Mouse (Mus musculus) layer of hippocampus, postnatal 36 days (tissue): Measurements from ENCODE around the gene Gm438. TPM values are rescaled to one million over a fixed set of nuclear protein-coding genes. Genes with fewer than 3 reads are reported as not detected.
"Not testable (repeated sequence)": the region's sequence is repeated elsewhere in the genome, so short reads cannot be mapped to it uniquely, and the experiment has no call there.

Experiments used
- DNase-seq, 2 experiments: peaks; one replicate each; pipeline ENCODE4 v3.0.0; 2022
- total RNA-seq, 2 experiments: library from RNA; stranded (reverse); gene quantifications; 2 replicates each; pipeline ENCODE4 v1.2.3; 2021

The Gm438 gene
- total RNA-seq: not detected

DNA sequence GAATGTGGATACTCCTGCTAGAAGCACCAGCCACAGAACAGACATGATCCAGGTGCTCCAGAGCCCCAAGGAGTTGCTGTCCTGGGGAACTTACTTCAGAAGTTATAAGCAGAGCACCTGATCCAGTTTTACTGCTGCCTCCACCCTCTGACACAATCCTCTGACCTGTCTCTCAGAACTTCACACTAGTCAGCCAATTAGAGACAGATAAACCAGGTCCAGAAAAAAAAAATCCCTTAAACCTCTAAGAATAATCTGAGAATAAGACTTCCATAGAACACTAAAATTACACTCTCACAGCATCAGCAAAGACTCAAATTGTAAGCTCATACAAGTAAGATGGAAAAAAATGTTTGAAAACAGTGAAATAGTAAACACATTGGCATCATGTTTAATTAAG is at the start of gene Gm438:
Gm438 (minus strand) TSS at position 101 of the 400 bp plus-strand sequence.
- no peak for DNase-seq

DNA sequence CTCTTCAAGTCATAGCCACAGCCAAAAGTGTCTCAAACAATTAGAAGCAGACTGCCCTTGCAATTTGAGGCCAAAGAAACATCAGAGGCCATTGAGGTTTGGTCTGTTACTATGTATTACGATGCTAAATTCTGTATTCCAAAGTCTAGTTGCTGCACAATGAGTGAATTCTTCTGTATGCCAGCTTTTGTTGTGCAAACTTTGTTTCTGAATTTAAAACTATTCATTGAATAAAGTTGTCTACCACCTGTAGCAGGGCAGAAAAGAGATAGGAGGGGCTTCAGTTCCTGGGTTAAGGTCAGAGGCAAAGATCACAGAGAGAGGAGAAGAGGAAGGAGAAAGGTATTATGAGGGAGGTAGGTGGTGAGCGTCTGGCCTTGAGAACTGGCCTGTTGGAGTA is 38.3 kb upstream of the Gm438 start:
- no peak for DNase-seq

- DNase-seq: no peak
These were observed 37.6 kb upstream of the Gm438 start for GRCm38 (mm10) chr4:144823996-144824395.

DNA sequence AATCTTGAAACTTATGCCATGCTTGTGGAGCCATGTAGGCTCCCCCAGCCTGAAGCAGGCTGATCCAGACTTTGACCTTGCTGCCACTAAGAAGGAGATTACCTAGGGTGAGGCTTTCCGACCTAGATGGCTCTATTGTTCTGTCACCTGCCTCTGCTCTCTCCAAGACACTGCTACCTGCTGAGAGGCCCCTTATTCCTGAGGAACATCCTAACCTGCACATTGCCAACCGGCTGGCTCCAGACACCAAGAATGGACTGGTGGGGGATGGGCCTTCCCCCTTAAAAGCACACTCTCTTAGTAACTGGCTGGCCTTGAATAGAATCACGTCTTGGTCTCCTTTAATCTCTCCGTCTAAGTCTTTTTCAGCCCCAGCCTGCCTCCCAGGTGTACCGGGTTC is 20.8 kb upstream of the Gm438 start:
- DNase-seq: not testable (repeated sequence)

- no peak for DNase-seq
These were observed 17.2 kb upstream of the Gm438 start for GRCm38 (mm10) chr4:144803633-144804032.

GRCm38 (mm10) chr4:144790141-144790540 is 3.8 kb upstream of the Gm438 start:
- no peak for DNase-seq

DNA sequence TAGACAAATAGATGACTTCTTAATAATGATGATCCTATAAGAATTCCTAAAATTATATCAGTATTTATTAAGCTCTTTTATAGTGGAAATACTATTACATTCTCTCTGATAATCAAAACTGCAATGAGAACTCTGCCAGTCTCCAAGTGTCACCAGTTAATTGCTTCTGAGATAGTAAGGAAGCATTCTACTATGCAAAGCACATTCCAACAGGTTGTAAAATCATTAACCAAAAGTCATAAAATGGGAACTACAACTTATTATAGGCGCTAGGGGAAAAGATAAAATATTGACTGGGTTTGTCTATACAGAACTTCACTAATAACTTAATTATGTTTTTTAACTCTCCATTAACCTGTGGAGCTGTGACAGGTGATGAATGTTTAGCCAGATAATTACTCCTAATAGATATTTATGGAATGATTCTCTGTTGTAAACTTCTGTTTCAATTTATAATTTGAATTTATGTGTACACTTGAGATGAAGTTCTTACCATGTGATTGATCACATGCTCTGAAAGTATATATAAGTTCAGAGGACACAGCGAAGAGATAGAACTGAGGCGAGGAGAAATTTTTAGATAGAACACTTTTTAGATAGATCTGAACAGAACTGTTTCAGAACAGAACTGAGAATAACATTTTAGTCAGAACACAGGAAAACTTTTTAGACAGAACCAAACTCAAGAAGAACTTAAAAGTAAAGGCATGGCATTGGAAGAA is 3.7 kb downstream of the Gm438 start:
- no peak for DNase-seq

GRCm38 (mm10) chr4:144765722-144766121 is 20.7 kb downstream of the Gm438 start:
- peak; percentile 9 to 31 for DNase-seq

- no peak for DNase-seq
These were observed 37.2 kb downstream of the Gm438 start for GRCm38 (mm10) chr4:144749139-144749538.

Other genes with a start within 250 kb of the Gm438 start
- not detected for gene Gm13124, start 221.4 kb downstream of the Gm438 start, total RNA-seq
- gene Aadacl4, start 172.9 kb downstream of the Gm438 start, total RNA-seq: not detected
- gene Gm436, start 100.2 kb downstream of the Gm438 start, total RNA-seq: not detected
- gene Gm13178, start 65.2 kb downstream of the Gm438 start, total RNA-seq: not detected
- 10 to 100 TPM; 27.6 to 31.0 TPM for gene Dhrs3, start 106.2 kb upstream of the Gm438 start, total RNA-seq